Mouse (Mus musculus): Measurements from ENCODE around the gene Prf1. TPM values are rescaled to one million over a fixed set of nuclear protein-coding genes. Genes with fewer than 3 reads are reported as not detected.

Gene Prf1
- 6.2 and 10.7 TPM in 2 replicates for polyA plus RNA-seq (2012; rRNA removed; ENCODE audit: low replicate concordance)

DNA sequence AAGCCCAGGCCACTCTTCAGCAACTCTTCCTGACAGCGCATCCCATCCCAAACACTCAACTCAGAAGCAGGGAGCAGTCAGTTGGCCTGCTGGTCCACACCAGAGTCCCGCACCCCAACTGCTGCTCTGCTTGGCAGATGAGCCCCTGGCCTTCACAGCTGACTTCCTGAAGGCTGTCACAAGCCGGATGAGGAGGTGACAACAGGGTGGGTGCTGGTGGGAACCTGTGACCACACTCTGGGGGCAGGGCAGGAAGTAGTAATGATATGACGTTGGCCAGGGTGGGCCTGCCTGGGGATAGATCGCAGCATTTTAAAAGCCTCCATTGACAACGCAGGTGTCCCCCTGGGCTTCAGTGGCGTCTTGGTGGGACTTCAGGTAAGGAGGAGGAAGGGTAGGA lies at the start of gene Prf1:
Prf1 (plus strand) TSS at position 357 of the 400 bp plus-strand sequence.

DNA sequence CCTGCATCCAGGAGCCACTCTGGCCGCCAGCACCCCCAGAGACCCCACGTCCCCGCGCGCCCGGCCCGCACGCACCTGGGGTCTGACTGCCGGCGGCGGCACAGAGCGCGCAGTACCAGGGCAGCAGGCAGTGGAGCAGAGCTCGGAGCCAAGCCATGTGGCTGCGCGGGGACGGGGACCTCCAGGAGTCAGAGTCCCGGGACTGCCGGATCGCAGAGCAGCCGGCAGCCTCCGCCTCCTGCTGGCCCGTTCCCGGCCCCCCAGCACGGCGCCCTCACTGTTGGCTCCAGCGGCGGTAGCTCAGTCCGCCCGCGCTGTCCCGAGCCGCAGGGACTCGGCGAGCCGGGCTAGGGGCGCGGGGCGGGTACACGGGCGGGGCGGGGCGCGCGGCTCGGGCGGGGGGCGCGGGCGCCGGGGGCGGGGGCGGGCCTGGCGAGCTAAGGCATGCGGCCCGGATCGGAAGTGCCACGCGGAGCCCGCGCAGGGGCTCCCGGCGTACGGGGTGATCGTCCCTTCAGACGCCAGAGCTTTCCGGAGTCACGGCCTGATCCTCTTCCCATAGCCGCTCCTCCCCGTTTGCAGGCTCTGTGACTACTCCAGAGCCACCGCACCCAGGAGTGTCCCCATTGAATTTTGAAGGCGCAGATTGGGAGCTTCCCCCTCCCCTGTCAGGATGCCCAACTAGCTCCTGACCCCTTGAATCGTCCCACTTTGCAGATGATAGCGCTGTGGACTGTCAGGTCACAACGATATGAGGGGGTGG lies 24.4 kb upstream of the Prf1 start, which contains the start of gene Adamts14:
Adamts14 (minus strand) TSS at position 358 of the 763 bp plus-strand sequence.

Other genes starting within 250 kb of the Prf1 start
- gene Pcbd1, start 208.5 kb upstream of the Prf1 start, polyA plus RNA-seq (2012; rRNA removed; ENCODE audit: low replicate concordance) = 2.2 and 2.4 TPM in 2 replicates
- gene Sgpl1, start 150.1 kb upstream of the Prf1 start, polyA plus RNA-seq (2012; rRNA removed; ENCODE audit: low replicate concordance) = 33.3 and 66.8 TPM in 2 replicates
- gene Tbata, start 125.9 kb upstream of the Prf1 start, polyA plus RNA-seq (2012; rRNA removed; ENCODE audit: low replicate concordance) = 0.76 and 1.1 TPM in 2 replicates
- 4.3 and 7.4 TPM in 2 replicates for gene Adamts14, start 24.4 kb upstream of the Prf1 start, polyA plus RNA-seq (2012; rRNA removed; ENCODE audit: low replicate concordance)
- gene Pald1, start 85.7 kb downstream of the Prf1 start, polyA plus RNA-seq (2012; rRNA removed; ENCODE audit: low replicate concordance) = 23.7 and 27.5 TPM in 2 replicates
- gene Nodal, start 120.1 kb downstream of the Prf1 start, polyA plus RNA-seq (2012; rRNA removed; ENCODE audit: low replicate concordance) = 0.04 and 0.16 TPM in 2 replicates
- gene Eif4ebp2, start 154.8 kb downstream of the Prf1 start, polyA plus RNA-seq (2012; rRNA removed; ENCODE audit: low replicate concordance) = 161 and 181 TPM in 2 replicates
- gene Lrrc20, start 178.0 kb downstream of the Prf1 start, polyA plus RNA-seq (2012; rRNA removed; ENCODE audit: low replicate concordance) = 6.8 and 43.1 TPM in 2 replicates